Mouse (Mus musculus): Measurements from ENCODE around the gene Fbxl13. TPM values are rescaled to one million over a fixed set of nuclear protein-coding genes. Genes with fewer than 3 reads are reported as not detected.

Gene Fbxl13
- polyA plus RNA-seq, 1 experiment from 2014 or later, result 0.10 TPM

DNA sequence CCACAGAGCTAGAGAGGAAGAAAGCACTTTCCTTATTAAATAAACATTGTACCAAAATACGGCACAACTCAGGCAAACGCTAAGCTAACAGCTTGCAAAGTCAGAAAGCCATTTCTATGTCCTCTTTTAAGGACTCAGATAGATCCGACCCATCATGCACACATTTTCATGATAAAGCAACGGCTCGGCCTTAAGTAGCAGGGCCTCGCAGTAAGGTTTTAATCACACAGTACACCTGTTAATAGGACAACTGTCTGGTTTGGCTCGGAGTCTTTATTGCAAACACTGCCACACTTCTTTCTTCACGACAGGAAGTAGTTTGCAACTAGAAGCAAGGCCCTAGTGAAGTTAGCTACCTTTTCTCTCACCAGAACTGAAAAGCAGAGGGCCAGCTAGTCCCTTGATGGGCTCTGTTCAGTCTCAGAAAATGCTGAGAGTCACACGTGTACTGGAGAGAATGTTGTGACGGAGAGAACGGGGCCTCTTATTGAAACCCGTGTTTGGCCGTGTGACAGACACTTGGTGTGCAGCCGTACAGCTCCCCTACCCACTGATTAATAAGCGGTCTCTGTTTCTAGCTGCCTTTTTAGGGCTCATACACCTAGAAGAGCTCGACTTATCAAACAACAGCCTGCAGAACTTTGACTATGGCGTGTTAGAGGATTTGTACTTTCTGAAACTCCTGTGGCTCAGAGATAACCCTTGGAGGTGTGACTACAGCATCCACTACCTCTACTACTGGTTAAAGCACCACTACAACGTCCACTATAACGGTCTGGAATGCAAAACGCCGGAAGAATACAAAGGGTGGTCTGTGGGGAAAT is 70.8 kb downstream of the Fbxl13 start:
- 42% methylated on average over 21 of the region's 21 CpGs for WGBS
- H3K4me2 ChIP-seq, result peak overlapping the region; percentile 14
- no peak overlapping the region for H3K9ac ChIP-seq

GRCm38 (mm10) chr5:21572764-21573416 is 72.5 kb downstream of the Fbxl13 start:
- Histone ChIP-seq H3K9ac (no peak overlapping the region), H3K36me3 (no peaks in the 10 kb centered on the region), H3K27me3 (no peaks in the 10 kb centered on the region), H3K27ac (no peak overlapping the region), H3K9me3 (replicated peaks) (no peaks in the 10 kb centered on the region), H3K4me2 (no peak overlapping the region), H3K4me1 (replicated peaks) (no peaks in the 10 kb centered on the region; the same call in 1 of the 2 replicates), H3K4me3 (no peak overlapping the region)
- no peak for ATAC-seq (replicated peaks; ENCODE audit: insufficient number of reproducible peaks, insufficient read depth, low FRiP score, low read depth)
- WGBS, result 74% methylated on average over 3 of the region's 3 CpGs

More for the DNA sequence above, 70.8 kb downstream of the Fbxl13 start:
- peak overlapping the region; percentile 32 for H3K27ac ChIP-seq
- H3K4me3 ChIP-seq, result no peak overlapping the region
- peak; percentile 64; the same call in 1 of the 2 replicates for ATAC-seq (replicated peaks; ENCODE audit: insufficient number of reproducible peaks, insufficient read depth, low FRiP score, low read depth)
- no peaks in the 10 kb centered on the region; the same call in 1 of the 2 replicates for H3K4me1 ChIP-seq (replicated peaks)
- no peaks in the 10 kb centered on the region for H3K27me3 ChIP-seq
- no peaks in the 10 kb centered on the region for H3K36me3 ChIP-seq
- H3K9me3 ChIP-seq (replicated peaks), result no peaks in the 10 kb centered on the region

DNA sequence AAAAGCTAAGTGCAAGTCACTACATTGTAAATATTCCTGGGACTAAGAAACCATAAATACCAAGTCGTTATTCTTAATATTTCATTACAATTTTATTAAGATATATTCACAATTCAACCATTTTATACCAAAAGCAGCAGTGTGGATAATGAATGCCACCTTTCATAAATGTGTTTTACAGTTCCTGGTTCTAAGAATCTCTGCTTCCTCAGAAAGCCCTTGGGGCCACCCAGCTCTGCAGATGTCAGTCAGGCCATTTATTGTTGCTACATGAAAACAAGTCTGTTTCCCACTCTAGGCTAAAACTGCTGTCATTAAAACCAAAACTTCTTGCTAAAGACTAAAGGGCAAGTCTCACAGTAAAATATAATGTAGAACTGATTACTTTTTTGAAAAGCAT is 77.7 kb downstream of the Fbxl13 start:
- ATAC-seq (replicated peaks; ENCODE audit: insufficient number of reproducible peaks, insufficient read depth, low FRiP score, low read depth), result no peak
- no peaks in the 10 kb centered on the region for H3K9me3 ChIP-seq (replicated peaks)
- H3K4me2 ChIP-seq, result no peak overlapping the region

GRCm38 (mm10) chr5:21565392-21566065 is 79.9 kb downstream of the Fbxl13 start:
- H3K4me2 ChIP-seq, result no peak overlapping the region
- WGBS, result 84% methylated on average over 9 of the region's 9 CpGs
- no peak for ATAC-seq (replicated peaks; ENCODE audit: insufficient number of reproducible peaks, insufficient read depth, low FRiP score, low read depth)

More for the DNA sequence above, 77.7 kb downstream of the Fbxl13 start:
- H3K27ac ChIP-seq, result no peak overlapping the region
- H3K36me3 ChIP-seq, result no peaks in the 10 kb centered on the region
- WGBS, result 65% methylated on average over 1 of the region's 1 CpGs
- no peaks in the 10 kb centered on the region for H3K27me3 ChIP-seq
- no peaks in the 10 kb centered on the region for H3K4me1 ChIP-seq (replicated peaks)
- H3K4me3 ChIP-seq, result no peak overlapping the region
- H3K9ac ChIP-seq, result no peak overlapping the region

GRCm38 (mm10) chr5:21563936-21564335 is 81.5 kb downstream of the Fbxl13 start:
- Histone ChIP-seq H3K27ac (no peak overlapping the region), H3K4me3 (no peak overlapping the region), H3K27me3 (no peaks in the 10 kb centered on the region), H3K4me2 (no peak overlapping the region), H3K36me3 (no peaks in the 10 kb centered on the region), H3K4me1 (replicated peaks) (0 out of 2 replicates have a peak, but pooled peaks cover 4% of the 10 kb centered on the region), H3K9me3 (replicated peaks) (no peaks in the 10 kb centered on the region), H3K9ac (no peak overlapping the region)
- ATAC-seq (replicated peaks; ENCODE audit: insufficient number of reproducible peaks, insufficient read depth, low FRiP score, low read depth), result no peak
- WGBS, result 76% methylated on average over 2 of the region's 2 CpGs

More at GRCm38 (mm10) chr5:21565392-21566065, 79.9 kb downstream of the Fbxl13 start:
- Histone ChIP-seq H3K27ac (no peak overlapping the region), H3K9ac (no peak overlapping the region), H3K4me1 (replicated peaks) (0 out of 2 replicates have a peak, but pooled peaks cover under 1% of the 10 kb centered on the region), H3K27me3 (no peaks in the 10 kb centered on the region), H3K36me3 (no peaks in the 10 kb centered on the region), H3K4me3 (no peak overlapping the region), H3K9me3 (replicated peaks) (no peaks in the 10 kb centered on the region)

DNA sequence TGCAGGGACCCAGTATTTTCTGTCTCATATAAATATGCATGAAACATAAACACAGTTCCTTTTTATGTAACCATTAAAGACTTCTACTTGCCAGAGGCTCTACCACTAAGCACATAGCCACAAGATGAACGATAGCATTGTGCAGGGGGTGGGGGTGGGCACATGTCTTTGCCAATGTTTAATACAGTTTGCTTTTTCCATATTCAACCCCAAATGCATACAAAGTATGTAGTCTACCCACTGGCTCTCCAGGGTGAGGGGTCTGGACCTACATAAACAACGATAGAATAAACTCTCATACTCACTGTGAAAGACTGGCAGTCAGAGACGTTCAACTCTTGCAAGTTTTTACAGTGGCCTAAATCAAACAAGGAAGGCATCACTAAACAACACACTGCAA is 88.9 kb downstream of the Fbxl13 start:
- H3K36me3 ChIP-seq, result no peaks in the 10 kb centered on the region
- H3K27me3 ChIP-seq, result no peaks in the 10 kb centered on the region
- H3K9me3 ChIP-seq (replicated peaks), result no peaks in the 10 kb centered on the region
- ATAC-seq (replicated peaks; ENCODE audit: insufficient number of reproducible peaks, insufficient read depth, low FRiP score, low read depth), result no peak
- no peak overlapping the region for H3K9ac ChIP-seq
- no peak overlapping the region for H3K27ac ChIP-seq
- H3K4me1 ChIP-seq (replicated peaks), result peaks cover 9% of the 10 kb centered on the region
- no peak overlapping the region for H3K4me2 ChIP-seq
- no peak overlapping the region for H3K4me3 ChIP-seq
- 75% methylated on average over 3 of the region's 3 CpGs for WGBS

DNA sequence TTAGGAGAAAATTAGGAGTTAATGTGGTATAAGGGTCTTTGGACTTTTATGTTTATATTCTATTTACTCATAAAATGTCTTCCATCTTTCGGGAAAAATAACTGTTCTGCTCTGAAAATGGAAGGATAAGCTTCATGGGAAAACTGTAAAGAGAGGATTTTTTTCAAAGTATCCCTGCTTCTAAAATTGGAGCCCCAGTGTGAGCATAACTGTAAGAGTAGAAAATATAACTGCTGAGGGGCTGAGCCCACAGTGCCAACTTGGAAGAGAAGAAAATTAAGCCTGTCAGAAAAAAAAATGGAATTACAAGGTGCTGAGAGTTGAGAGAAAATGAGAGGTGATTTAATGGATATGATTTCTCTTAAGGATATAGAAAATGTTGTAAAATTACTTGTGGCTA is 90.7 kb downstream of the Fbxl13 start:
- H3K36me3 ChIP-seq, result no peaks in the 10 kb centered on the region
- no peak overlapping the region for H3K4me3 ChIP-seq
- H3K9ac ChIP-seq, result no peak overlapping the region
- H3K27ac ChIP-seq, result no peak overlapping the region
- H3K9me3 ChIP-seq (replicated peaks), result no peaks in the 10 kb centered on the region
- no peak for ATAC-seq (replicated peaks; ENCODE audit: insufficient number of reproducible peaks, insufficient read depth, low FRiP score, low read depth)
- H3K27me3 ChIP-seq, result no peaks in the 10 kb centered on the region
- 89% methylated on average over 1 of the region's 1 CpGs for WGBS
- H3K4me1 ChIP-seq (replicated peaks), result peaks cover 5% of the 10 kb centered on the region
- H3K4me2 ChIP-seq, result no peak overlapping the region

DNA sequence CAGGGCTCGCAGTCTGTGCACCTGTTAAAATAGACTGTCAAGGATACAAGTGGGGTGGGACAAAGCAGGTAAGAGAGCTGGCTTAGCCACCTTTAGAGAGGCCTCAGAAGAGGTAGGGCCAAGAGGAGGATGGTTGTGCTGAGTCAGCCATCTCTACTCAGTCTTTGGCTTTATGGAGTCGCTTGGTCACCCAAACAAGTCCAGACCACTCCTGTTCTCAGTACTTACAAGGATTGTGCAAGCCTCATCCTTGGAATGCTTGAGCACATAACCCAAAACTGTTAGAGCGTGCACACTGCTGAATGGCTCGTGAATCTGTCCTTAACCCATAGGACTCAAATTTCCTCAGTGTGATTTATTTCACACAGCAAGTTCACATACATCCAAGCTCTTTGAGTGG is 91.7 kb downstream of the Fbxl13 start:
- Histone ChIP-seq H3K27ac (no peak overlapping the region), H3K4me3 (no peak overlapping the region), H3K4me2 (no peak overlapping the region), H3K36me3 (no peaks in the 10 kb centered on the region), H3K9me3 (replicated peaks) (no peaks in the 10 kb centered on the region), H3K27me3 (no peaks in the 10 kb centered on the region), H3K9ac (no peak overlapping the region), H3K4me1 (replicated peaks) (peaks cover 5% of the 10 kb centered on the region)
- WGBS, result 88% methylated on average over 4 of the region's 4 CpGs
- ATAC-seq (replicated peaks; ENCODE audit: insufficient number of reproducible peaks, insufficient read depth, low FRiP score, low read depth), result no peak

GRCm38 (mm10) chr5:21547005-21547404 is 98.4 kb downstream of the Fbxl13 start:
- no peak overlapping the region for H3K9ac ChIP-seq
- H3K36me3 ChIP-seq, result no peaks in the 10 kb centered on the region
- H3K27me3 ChIP-seq, result no peaks in the 10 kb centered on the region
- WGBS, result 70% methylated on average over 8 of the region's 8 CpGs
- no peak overlapping the region for H3K4me3 ChIP-seq
- no peak overlapping the region for H3K27ac ChIP-seq
- H3K4me1 ChIP-seq (replicated peaks), result peaks cover 6% of the 10 kb centered on the region
- ATAC-seq (replicated peaks; ENCODE audit: insufficient number of reproducible peaks, insufficient read depth, low FRiP score, low read depth), result no peak
- no peak overlapping the region for H3K4me2 ChIP-seq
- no peaks in the 10 kb centered on the region for H3K9me3 ChIP-seq (replicated peaks)

GRCm38 (mm10) chr5:21545786-21546185 is 99.6 kb downstream of the Fbxl13 start:
- H3K4me3 ChIP-seq, result no peak overlapping the region
- peak overlapping the region; percentile 51; the same call in 1 of the 2 replicates for H3K4me2 ChIP-seq
- H3K9ac ChIP-seq, result no peak overlapping the region
- H3K9me3 ChIP-seq (replicated peaks), result no peaks in the 10 kb centered on the region
- no peaks in the 10 kb centered on the region for H3K27me3 ChIP-seq
- no peaks in the 10 kb centered on the region for H3K36me3 ChIP-seq
- H3K4me1 ChIP-seq (replicated peaks), result peaks cover 6% of the 10 kb centered on the region
- H3K27ac ChIP-seq, result no peak overlapping the region
- WGBS, result 62% methylated on average over 4 of the region's 4 CpGs
- no peak for ATAC-seq (replicated peaks; ENCODE audit: insufficient number of reproducible peaks, insufficient read depth, low FRiP score, low read depth)

GRCm38 (mm10) chr5:21545227-21545626 is 100.2 kb downstream of the Fbxl13 start:
- H3K9ac ChIP-seq, result no peak overlapping the region
- H3K4me1 ChIP-seq (replicated peaks), result peaks cover 6% of the 10 kb centered on the region
- H3K27ac ChIP-seq, result no peak overlapping the region
- no peaks in the 10 kb centered on the region for H3K9me3 ChIP-seq (replicated peaks)
- H3K27me3 ChIP-seq, result no peaks in the 10 kb centered on the region
- no peak overlapping the region for H3K4me3 ChIP-seq
- H3K36me3 ChIP-seq, result no peaks in the 10 kb centered on the region
- no peak for ATAC-seq (replicated peaks; ENCODE audit: insufficient number of reproducible peaks, insufficient read depth, low FRiP score, low read depth)
- peak overlapping the region; percentile 51; the same call in 1 of the 2 replicates for H3K4me2 ChIP-seq

All from heart, embryonic 15.5 days (tissue).